Mouse (Mus musculus): ENCODE measurements at regions not wholly inside any gene's neighbourhood (a gene's known extent, or its start where the extent isn't known, plus 50 kb on each side); places are given as distances from the start of the nearest gene placed in this dataset.

DNA sequence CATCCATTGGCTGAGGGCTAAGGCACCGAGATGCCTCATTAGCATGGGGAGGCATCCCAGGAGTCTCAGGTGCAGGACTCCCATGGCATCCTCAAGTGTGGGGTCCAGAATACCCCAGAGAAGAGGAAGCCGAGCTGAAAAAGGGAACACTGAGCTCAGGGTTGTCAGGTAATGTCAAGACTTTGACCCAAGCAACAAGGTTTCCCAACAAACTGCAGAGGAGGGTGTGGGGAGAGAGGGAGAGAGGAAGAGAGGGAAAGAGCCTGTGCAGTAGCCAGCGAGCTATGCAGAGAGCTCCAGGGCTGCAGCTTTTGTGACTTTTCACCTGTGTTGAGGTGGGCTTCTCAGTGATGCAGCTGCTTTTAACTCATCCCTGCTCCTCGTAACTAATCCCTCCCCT lies 85.7 kb upstream of the Prok2 start:
- H3K4me2 ChIP-seq: no peak overlapping the region
- no peak overlapping the region for H3K9ac ChIP-seq
- peaks cover 50% of the 10 kb centered on the region for H3K27me3 ChIP-seq (replicated peaks)
- H3K4me1 ChIP-seq: peaks cover 15% of the 10 kb centered on the region
- H3K4me3 ChIP-seq: no peak overlapping the region
- H3K27ac ChIP-seq (replicated peaks): no peak overlapping the region
- 80% methylated on average over 4 of the region's 4 CpGs for WGBS
- ATAC-seq (ENCODE audit: extremely low read depth, insufficient number of reproducible peaks, low FRiP score, low TSS enrichment): no peak
- no peaks in the 10 kb centered on the region for H3K36me3 ChIP-seq
- H3K9me3 ChIP-seq: no peaks in the 10 kb centered on the region

DNA sequence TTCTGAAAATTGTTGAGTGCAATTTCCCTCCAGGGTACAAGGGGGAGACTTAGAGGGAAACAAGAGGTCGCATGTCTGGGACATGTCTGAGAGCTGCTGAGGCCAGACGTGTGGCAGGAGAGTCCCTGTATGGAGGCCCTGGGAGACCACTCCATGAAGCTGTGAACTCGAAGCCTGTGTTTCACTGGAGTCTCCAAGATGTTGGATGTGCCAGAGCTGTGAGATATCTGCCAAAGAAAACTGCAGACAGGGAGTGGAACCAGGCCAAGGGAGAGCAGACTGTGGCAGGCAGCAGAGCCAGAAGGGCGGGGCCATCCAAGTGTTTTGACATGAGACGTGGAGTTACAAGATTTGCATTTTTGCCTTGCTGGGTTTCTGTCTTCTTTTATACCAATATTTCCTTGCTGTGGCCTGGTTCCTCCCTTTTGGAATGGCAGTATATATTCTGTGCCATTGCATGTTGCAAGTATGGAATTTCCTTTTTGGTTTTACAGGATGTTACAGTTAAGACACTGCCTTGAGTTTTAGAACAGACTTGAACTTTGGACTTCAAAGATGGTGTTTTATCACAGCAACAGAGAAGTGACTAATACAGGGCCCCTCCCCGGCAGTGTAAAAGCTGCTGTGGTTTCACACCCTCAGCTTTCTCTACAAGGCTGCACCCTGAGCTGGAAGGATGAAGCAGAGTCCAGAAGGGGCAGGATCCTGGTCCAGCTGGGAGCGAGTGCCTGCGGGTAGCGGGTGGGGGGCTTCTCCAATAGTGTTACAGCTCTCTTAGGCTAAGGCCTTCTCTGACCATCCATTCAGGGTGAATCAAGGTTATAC lies 85.0 kb upstream of the Prok2 start:
- Histone ChIP-seq H3K9ac (no peak overlapping the region), H3K9me3 (no peaks in the 10 kb centered on the region), H3K4me2 (no peak overlapping the region), H3K4me3 (no peak overlapping the region), H3K27me3 (replicated peaks) (peaks cover 46% of the 10 kb centered on the region), H3K4me1 (peaks cover 15% of the 10 kb centered on the region), H3K27ac (replicated peaks) (peak overlapping the region; percentile 41), H3K36me3 (no peaks in the 10 kb centered on the region)
- WGBS: 55% methylated on average over 9 of the region's 9 CpGs
- no peak for ATAC-seq (ENCODE audit: extremely low read depth, insufficient number of reproducible peaks, low FRiP score, low TSS enrichment)

DNA sequence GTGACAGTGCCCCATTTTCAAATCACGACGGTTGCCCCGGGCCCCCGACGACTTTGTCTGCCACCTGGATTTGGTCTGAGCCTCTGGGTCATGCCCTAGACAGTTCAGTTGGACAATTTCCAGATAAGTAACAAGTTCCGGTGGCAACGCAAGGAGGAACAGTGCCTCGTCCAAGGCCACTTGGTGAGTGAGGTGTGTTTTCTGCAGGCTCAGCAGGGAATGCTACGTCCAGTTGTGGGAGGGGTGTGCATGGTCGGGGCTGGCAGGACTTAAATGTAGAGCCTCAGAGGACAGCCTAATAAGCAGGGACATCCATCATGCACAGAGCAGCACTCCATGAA lies 78.7 kb upstream of the Prok2 start:
- H3K4me3 ChIP-seq: peak overlapping the region; percentile 25
- peak overlapping the region; percentile 15 for H3K9ac ChIP-seq
- H3K27ac ChIP-seq (replicated peaks): no peak overlapping the region
- no peaks in the 10 kb centered on the region for H3K9me3 ChIP-seq
- ATAC-seq (ENCODE audit: extremely low read depth, insufficient number of reproducible peaks, low FRiP score, low TSS enrichment): no peak
- no peaks in the 10 kb centered on the region for H3K36me3 ChIP-seq
- H3K27me3 ChIP-seq (replicated peaks): peaks cover 35% of the 10 kb centered on the region
- 14% methylated on average over 10 of the region's 10 CpGs for WGBS
- H3K4me2 ChIP-seq: peak overlapping the region; percentile 60
- peaks cover 22% of the 10 kb centered on the region for H3K4me1 ChIP-seq

DNA sequence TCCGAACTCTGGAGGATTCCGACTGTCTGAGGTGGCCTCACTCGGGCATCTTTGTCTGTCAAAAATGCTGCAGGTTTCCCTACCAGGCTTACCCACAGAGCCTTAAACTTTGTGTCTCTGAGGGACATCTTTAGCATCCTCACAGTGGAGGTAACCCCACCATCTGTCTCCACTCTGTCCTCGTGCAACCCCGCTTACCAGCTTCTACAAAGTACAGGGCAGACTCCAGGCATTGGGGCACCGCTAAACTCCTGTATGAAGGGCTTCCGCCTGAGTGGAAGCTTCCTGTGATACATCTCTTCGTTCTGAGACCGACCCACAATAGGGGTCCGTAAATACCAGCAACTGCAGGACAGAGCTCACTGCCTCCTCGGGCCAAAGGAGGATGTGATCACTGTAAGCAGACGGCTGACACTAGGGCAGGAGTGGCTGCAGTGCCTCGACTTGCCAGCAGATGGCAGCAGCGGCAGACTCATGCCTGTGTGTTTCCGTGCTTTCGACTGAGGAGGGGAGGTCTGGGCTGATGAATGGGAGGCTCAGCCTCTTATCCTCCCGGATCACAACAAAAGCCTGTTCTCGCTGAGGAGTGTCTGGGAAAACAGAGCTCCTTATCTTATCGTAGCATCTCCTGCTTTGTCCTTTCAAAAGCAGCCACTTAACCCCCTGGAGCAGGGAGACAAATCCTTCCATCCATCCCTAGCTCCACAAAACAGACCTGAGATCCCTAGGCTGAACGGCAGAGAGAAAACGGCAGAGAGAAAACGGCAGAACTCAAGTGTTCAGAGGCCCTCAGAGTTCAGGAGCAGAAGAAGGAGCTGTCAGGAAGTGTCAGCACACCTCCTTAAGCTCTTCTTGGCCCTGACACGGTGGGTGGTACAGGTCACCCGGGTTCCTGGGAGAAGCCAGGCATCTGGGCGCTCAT lies 78.1 kb upstream of the Prok2 start:
- no peak overlapping the region for H3K27ac ChIP-seq (replicated peaks)
- H3K27me3 ChIP-seq (replicated peaks): peaks cover 35% of the 10 kb centered on the region
- ATAC-seq (ENCODE audit: extremely low read depth, insufficient number of reproducible peaks, low FRiP score, low TSS enrichment): peak; percentile 55; the same call in 1 of the 2 replicates
- no peaks in the 10 kb centered on the region for H3K9me3 ChIP-seq
- H3K4me3 ChIP-seq: peak overlapping the region; percentile 25
- H3K9ac ChIP-seq: peak overlapping the region; percentile 15
- H3K36me3 ChIP-seq: no peaks in the 10 kb centered on the region
- peak overlapping the region; percentile 60 for H3K4me2 ChIP-seq
- whole genome bisulfite sequencing: 17% methylated on average over 25 of the region's 25 CpGs
- H3K4me1 ChIP-seq: peaks cover 29% of the 10 kb centered on the region

DNA sequence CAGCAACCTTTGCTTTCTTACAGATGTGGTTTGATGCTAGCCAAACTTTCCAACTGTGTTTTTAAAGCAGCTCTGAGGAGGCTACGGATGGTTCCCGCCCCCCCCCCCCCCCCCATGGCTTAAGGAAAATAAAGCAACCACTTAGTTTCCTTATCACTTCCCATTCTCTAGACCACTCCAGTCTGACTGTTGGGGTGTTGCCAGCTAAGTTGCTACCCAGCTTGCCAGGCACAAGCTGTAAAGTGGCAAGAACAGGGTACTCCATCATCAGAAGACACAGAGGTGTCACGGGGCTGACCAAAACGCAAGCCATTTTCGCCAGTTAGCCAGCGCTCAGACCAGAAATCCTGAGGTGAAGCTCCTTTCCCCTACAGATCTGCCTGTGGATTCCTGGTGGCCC lies 74.7 kb upstream of the Prok2 start:
- Histone ChIP-seq H3K4me1 (peaks cover 29% of the 10 kb centered on the region), H3K9ac (no peak overlapping the region), H3K4me2 (peak overlapping the region; percentile 22), H3K27me3 (replicated peaks) (peaks cover 34% of the 10 kb centered on the region), H3K4me3 (no peak overlapping the region), H3K36me3 (no peaks in the 10 kb centered on the region), H3K27ac (replicated peaks) (no peak overlapping the region), H3K9me3 (no peaks in the 10 kb centered on the region)
- ATAC-seq (ENCODE audit: extremely low read depth, insufficient number of reproducible peaks, low FRiP score, low TSS enrichment): no peak
- WGBS: 41% methylated on average over 6 of the region's 6 CpGs

DNA sequence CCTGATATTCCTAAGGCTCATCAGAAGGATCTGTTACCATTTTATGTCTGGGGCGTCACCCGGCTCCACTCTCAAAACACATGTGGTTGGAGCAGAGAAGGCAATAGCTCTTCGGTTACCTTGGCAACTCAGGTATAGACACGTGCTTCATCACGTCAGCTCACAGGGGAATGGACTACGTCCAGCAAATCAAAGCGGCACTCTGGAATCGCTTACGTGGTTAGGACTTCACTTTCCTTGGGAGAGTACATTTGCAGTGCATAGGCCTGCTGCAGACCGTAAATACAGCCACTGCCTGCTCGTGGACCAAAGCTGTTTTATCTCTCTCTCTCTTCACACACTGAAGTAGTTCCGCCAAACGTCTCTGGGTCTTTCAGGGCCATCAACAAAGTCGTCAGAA lies 74.1 kb upstream of the Prok2 start:
- Histone ChIP-seq H3K4me2 (peak overlapping the region; percentile 22), H3K27ac (replicated peaks) (no peak overlapping the region)
- 31% methylated on average over 14 of the region's 14 CpGs for WGBS

DNA sequence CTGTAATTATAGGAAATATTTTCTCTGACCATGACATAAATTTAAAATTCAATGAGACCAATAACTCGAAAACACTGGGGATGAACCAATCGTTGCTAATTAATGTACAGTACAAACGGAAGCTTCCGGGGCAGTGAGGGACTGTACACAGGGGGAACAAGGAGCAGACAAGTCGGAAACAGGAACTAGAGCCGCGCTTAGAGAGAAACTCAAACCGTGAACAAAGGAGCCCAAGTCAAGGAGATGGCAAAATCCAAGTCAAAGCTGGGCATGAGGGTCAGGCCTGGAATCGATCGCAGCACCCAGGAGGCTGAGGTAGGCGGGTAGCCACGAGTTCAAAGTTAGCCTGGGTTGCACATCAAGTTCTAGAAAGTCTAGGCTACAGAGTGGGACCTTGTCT lies 70.2 kb upstream of the Prok2 start:
- H3K4me1 ChIP-seq: peaks cover 21% of the 10 kb centered on the region
- no peak for ATAC-seq (ENCODE audit: extremely low read depth, insufficient number of reproducible peaks, low FRiP score, low TSS enrichment)
- no peak overlapping the region for H3K4me2 ChIP-seq
- no peaks in the 10 kb centered on the region for H3K9me3 ChIP-seq
- H3K9ac ChIP-seq: no peak overlapping the region
- no peak overlapping the region for H3K4me3 ChIP-seq
- peaks cover 37% of the 10 kb centered on the region for H3K27me3 ChIP-seq (replicated peaks)
- 86% methylated on average over 12 of the region's 12 CpGs for WGBS
- H3K36me3 ChIP-seq: no peaks in the 10 kb centered on the region
- H3K27ac ChIP-seq (replicated peaks): no peak overlapping the region

More for the DNA sequence above, 74.1 kb upstream of the Prok2 start:
- Histone ChIP-seq H3K9me3 (no peaks in the 10 kb centered on the region), H3K27me3 (replicated peaks) (peaks cover 32% of the 10 kb centered on the region), H3K36me3 (no peaks in the 10 kb centered on the region), H3K9ac (no peak overlapping the region), H3K4me1 (peaks cover 29% of the 10 kb centered on the region), H3K4me3 (no peak overlapping the region)
- no peak for ATAC-seq (ENCODE audit: extremely low read depth, insufficient number of reproducible peaks, low FRiP score, low TSS enrichment)

DNA sequence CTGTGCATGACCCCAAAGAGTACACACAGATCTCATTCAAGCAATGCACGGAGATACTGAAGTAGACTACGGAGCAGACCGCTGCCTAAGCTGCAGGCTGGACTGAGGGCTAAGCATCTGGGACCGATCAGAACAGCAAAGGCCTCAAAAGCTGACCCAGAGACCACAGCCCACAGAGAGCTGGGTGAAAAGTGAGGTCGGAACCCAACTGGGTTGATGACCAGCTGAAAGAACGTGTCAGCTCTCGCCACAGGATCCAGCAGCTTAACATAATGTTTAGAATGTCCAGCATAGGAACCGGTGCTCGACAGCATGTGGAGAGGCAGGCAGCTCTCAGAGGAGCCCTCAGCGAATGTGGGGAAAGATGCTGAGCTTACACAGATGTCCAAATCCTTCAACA lies 67.4 kb upstream of the Prok2 start:
- H3K9ac ChIP-seq: no peak overlapping the region
- H3K27me3 ChIP-seq (replicated peaks): peaks cover 34% of the 10 kb centered on the region
- no peaks in the 10 kb centered on the region for H3K4me1 ChIP-seq
- 56% methylated on average over 10 of the region's 10 CpGs for WGBS
- no peak overlapping the region for H3K4me2 ChIP-seq
- no peaks in the 10 kb centered on the region for H3K36me3 ChIP-seq
- H3K27ac ChIP-seq (replicated peaks): no peak overlapping the region
- no peak for ATAC-seq (ENCODE audit: extremely low read depth, insufficient number of reproducible peaks, low FRiP score, low TSS enrichment)
- no peaks in the 10 kb centered on the region for H3K9me3 ChIP-seq
- H3K4me3 ChIP-seq: no peak overlapping the region

DNA sequence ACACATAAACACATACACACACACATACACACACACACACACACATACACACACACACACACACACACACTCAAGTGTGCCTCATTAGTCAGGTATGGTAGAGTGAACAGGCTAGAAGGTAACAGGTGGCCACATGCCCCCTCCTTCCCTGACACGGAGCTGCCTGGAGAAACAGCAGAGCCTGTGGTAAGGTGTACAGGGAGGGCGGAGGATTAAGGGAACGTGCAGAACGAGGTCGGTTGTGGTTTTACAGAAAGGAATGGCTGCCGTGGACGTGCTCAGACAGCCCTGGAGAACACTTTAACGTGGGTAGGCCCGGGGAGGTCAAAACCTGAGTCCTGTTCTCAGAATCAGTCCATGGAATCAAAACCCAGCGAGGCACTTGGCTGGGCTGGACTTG lies 66.2 kb upstream of the Prok2 start:
- Histone ChIP-seq H3K27ac (replicated peaks) (no peak overlapping the region), H3K9ac (no peak overlapping the region), H3K4me2 (no peak overlapping the region), H3K4me3 (no peak overlapping the region), H3K4me1 (no peaks in the 10 kb centered on the region), H3K9me3 (peaks cover 3% of the 10 kb centered on the region; the same call in 1 of the 2 replicates), H3K27me3 (replicated peaks) (peaks cover 34% of the 10 kb centered on the region), H3K36me3 (no peaks in the 10 kb centered on the region)
- 64% methylated on average over 10 of the region's 10 CpGs for WGBS
- ATAC-seq (ENCODE audit: extremely low read depth, insufficient number of reproducible peaks, low FRiP score, low TSS enrichment): no peak

DNA sequence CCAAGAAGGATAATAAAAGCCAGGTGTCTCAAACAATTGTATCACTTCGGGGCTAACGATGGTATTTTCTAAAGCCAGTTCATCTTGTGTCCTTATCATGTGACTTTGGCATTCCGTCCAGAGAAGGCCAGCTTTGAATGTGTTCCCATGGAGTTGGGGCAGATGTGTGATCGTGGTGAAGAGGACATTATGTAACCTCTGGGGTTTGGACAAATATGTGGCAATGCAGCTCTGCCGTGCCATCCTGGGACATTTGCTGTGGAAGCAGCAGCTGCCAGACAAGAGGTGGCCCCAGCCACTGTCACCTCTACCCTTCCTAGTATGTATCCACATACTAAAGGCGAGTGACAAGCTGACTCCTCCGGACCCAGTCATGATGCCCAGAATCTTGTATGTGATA lies 60.8 kb upstream of the Prok2 start:
- Histone ChIP-seq H3K4me1 (no peaks in the 10 kb centered on the region), H3K4me2 (no peak overlapping the region), H3K4me3 (no peak overlapping the region), H3K9ac (no peak overlapping the region), H3K36me3 (no peaks in the 10 kb centered on the region), H3K27ac (replicated peaks) (no peak overlapping the region), H3K27me3 (replicated peaks) (0 out of 2 replicates have a peak, but pooled peaks cover 8% of the 10 kb centered on the region), H3K9me3 (peaks cover 3% of the 10 kb centered on the region; the same call in 1 of the 2 replicates)
- ATAC-seq (ENCODE audit: extremely low read depth, insufficient number of reproducible peaks, low FRiP score, low TSS enrichment): no peak
- WGBS: 71% methylated on average over 7 of the region's 7 CpGs

DNA sequence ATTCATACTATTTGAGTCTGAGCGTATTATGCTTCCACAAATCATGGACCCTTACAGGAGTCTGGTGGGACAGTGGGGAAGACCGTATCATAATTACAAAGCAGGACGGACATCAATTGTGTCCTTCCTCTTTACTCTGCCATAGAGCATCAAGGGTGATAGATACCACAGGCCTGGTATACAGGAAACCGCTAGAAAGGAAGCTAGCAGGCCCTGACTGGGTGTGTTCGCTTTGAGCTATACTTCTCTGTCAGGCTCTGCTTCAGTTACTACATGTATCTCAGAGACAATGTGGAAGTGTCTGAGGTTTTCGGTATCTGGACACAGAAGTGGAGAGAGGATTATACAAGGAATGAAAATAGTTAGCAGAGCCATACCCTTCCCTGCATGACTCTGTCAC lies 59.0 kb upstream of the Prok2 start:
- Histone ChIP-seq H3K4me1 (no peaks in the 10 kb centered on the region), H3K9me3 (peaks cover 3% of the 10 kb centered on the region; the same call in 1 of the 2 replicates), H3K9ac (no peak overlapping the region), H3K36me3 (no peaks in the 10 kb centered on the region), H3K27me3 (replicated peaks) (peaks cover 11% of the 10 kb centered on the region), H3K4me3 (no peak overlapping the region), H3K27ac (replicated peaks) (no peak overlapping the region), H3K4me2 (no peak overlapping the region)
- 70% methylated on average over 6 of the region's 6 CpGs for WGBS
- no peak for ATAC-seq (ENCODE audit: extremely low read depth, insufficient number of reproducible peaks, low FRiP score, low TSS enrichment)

All from heart, embryonic 13.5 days (tissue).